Mouse (Mus musculus): Measurements from ENCODE around the gene Il4ra. TPM values are rescaled to one million over a fixed set of nuclear protein-coding genes. Genes with fewer than 3 reads are reported as not detected.

Gene Il4ra
- total RNA-seq, 2 experiments from 2014 or later, result 13.3 to 18.6 TPM

DNA sequence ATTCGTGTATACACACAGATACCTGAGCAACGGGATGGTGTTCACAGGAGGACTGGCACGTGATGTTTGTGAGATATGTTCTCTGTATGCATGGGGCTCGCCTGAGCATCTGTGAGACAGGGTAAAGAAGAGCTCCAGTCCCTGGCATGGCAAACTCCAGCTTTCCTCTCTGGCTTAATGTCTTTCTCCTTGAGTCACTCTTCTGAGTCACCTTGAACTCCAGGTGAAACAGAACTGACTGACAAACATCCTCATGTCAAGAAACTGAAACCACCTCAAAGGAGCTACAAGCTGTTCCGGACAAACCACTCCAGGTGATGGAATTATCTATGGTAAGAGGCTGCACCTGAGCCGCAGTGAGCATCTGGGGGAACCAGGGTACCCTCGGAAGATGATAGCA lies 38.0 kb downstream of the Il4ra start:
- intact Hi-C loops (cut with DNase I), result no loop called here
- no peak for DNase-seq (ENCODE audit: low spot score)

DNA sequence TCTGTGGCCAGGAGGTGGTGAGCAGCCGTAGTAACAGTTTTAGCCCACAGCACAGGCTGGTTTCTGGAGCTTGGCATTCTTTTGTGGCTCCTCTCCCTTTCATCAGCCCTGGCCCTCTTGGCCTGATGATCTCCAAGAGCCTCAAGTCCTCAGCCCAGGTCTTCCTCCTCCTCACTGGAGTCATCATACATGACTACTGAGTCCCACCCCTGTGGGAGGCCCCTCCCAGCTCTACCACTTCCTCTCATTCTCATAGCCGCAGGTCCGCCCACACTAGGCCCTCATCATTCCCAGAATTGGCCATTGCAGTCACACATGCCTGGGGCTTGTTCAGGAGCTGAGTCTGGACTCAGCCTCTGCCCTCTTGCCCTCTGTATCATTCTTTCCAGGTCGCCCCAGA lies 41.9 kb downstream of the Il4ra start:
- DNase-seq (ENCODE audit: low spot score), result no peak
- intact Hi-C loops (cut with DNase I), result no loop called here

DNA sequence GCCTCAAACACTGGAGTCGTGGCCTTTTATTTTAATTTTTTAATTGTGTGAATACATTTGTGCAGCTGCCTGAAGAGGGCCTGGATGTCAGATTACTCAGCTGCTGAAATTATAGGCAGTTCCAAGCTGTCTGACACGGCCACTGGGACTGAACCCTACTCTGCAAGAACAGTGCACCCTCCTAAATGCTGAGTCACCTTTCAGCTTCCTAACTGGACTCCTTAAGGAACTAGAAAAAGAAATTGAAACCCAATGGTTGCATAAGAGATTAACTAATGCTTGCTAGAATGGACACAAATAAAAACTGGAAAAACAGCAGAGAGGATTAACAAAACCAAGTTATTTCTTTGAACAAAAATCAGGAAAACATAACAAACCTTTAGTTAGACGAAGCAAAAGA lies 44.5 kb downstream of the Il4ra start:
- intact Hi-C loops (cut with DNase I), result no loop called here
- DNase-seq (ENCODE audit: low spot score), result no peak

DNA sequence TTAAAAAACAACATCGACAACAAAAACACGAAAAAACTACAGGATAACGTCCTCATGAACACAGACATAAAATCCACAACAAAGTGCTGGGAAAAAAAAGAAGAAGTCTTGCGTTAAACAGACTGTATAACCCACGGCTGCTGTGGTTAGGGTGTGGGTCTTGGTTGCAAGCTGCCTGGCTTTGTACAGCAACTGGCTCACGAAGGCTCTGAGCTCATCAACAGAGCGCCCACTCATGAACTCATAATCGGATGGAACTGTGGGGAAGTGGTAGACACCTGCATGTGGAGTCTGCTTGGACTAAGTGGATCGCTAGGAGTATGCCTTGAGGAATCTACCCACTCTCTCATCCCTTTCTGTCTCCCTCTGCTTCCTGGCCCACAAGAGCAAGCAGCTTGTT lies 45.2 kb downstream of the Il4ra start:
- intact Hi-C loops (cut with DNase I), result no loop called here
- no peak for DNase-seq (ENCODE audit: low spot score)

DNA sequence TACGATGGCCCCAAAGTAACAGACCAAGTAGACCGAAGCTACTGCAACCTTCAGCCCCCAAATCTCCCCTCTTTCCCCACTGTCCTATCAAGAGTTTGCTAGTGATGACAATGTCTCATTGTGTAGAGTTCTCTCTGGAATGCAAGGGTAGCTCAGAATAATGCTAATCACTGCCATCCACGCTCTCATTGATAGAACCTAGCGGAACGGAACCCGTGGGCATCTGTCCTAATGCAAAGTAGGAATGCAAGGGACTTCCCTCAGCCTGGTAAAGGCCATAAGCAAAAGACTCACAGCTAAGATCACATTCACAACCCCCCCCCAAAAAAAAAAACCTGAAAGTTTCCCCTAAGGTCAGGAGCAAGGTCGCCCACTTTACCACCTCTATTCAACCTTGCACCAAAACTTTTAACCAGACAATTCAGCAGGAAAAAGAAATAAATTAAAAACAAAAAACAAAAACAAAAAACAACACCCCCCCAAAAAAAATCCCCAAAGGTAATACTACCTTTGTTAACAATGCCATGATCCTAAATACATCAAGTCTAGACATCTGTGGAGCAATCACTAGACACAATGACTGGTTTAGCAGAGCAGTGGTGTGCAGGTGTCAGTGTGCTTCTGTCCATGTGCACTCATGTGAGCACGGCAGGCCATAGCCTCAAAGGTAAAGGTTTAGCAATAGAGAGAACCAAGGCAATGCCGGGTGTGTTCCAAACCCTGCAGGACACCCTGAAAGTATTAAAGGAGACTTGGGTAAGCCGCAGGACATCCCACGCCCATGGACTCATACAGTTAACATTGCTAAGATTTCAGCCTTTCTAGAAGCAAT lies 45.8 kb downstream of the Il4ra start:
- DNase-seq (ENCODE audit: low spot score), result no peak
- intact Hi-C loops (cut with DNase I), result no loop called here

DNA sequence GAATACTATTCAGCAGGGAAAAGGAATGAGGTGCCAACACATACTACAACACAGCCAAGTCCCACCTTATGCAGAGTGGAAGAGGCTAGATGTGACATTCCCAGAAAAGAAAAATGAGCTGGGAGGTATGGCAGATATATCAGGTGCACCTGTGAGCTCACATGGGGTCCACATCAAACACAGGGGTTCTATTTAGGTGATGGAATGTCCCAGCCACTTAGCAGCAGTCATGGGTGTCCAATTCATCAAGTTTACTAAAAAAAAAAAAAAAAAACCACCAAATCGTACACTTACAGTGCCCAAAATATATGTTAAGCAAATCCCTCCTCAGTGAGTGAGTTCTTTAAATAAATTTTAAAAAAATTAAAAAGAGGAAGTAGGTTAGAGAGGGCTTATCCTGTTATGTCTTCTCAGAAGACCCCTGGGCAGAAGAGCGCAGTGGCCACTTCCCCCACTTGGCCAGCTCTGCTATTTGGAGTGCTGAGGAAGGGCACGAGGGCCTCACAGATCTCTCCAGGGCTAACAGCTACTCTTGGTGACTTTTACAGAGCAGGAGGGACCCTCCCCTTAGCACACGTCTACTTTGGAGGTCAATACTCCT lies 47.6 kb downstream of the Il4ra start:
- intact Hi-C loops (cut with DNase I), result no loop called here
- no peak for DNase-seq (ENCODE audit: low spot score)

DNA sequence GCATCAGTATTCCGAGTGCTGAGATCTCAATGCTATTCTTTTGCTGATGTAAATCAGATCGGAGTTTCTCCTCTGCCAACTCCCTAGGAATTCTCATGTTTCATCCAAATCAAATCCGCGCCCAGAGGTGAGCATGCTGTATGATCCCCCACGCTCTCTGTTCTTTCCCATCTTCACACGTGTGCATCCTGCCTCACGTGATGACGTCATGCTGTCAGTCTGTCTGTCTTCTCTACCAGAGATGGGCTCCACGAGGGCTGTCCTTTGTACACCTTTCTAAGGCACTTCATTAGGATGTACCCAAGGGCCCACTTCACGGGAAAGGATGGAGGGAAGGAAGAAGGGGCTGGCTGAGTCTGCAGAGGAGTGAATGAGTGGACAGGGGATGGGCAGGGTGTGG lies 48.2 kb downstream of the Il4ra start:
- no peak for DNase-seq (ENCODE audit: low spot score)
- intact Hi-C loops (cut with DNase I), result no loop called here

DNA sequence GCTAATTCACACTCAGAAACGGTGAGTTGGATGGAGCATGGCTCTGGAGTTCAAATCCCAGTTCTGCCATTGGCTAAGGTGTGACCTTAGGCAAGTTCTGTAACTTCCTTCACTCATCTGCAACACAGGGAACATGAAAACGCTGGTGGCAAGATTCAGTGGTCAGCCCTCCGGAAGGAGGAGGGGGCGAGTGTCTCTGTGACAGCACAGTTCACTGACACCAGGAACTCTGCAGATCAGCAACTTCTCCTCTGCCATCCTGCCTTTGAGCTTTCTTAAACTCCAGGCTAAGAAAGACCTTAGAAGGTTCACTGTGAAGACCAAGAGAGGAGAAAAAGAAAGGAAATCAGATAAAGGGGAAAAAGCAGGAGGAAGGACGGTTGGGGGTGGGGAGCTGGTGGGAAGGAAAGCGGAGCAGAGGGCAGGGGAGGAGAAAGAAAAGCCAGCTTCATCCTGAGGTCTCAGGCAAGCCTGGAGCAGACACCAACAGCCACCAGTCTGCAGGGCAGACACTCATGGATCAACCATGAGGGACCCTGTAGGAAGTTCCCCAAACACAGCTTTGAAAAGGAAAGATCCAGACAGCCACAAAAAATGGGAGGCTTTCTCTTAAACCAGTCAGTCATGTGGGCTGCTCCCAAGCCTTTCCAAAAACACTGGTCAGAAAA lies 48.8 kb downstream of the Il4ra start:
- no peak for DNase-seq (ENCODE audit: low spot score)
- intact Hi-C loops (cut with DNase I), result no loop called here

DNA sequence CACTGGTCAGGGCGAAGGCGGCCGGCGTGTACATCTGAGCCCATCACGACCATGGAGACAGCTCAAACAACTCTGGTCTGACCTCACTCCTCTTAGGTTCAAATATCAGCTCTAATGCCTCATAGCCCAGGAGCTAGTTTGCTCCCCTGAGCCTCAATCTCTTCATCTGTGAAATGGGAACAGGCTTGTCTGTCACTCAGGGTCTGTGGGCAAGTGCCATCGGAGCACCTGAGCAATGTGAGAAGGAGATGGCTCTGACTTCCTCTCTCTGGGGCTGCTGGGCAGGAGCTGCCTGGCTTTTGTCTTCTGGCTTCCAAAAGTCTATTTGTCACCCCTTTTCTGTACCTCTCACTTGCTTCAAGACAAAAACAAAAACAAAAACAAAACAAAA lies 49.4 kb downstream of the Il4ra start:
- no peak for DNase-seq (ENCODE audit: low spot score)
- intact Hi-C loops (cut with DNase I), result no loop called here

DNA sequence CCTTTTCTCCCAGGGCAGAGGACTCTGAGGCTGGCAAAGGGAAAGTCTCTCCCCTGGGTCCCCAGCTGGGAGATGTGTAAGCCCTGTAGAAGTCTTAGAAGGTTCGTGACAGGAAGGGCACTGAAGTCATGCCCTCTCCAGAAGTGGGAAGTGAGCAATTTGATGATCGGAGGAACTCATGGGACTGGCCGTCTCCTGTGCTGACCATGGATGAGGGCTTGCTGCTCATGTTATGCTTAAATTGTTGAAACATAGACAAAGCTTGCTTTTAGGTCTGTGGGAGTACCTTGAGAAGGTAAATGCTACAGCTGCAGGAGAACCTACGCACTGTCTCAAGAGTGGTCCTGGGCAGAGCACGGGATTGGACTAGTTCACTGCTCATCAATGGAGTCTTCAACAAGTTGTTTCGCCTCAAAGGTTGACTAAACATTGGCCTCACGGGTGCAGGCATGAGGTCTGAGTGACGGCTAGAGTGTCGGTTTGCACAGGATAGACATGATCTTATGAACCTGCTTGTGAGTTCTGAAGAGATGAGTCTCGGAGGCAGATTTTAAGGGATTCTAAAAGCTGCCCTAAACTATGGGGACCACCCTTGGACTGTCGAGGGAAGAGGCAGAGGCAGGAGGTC lies 50.0 kb downstream of the Il4ra start:
- DNase-seq (ENCODE audit: low spot score), result no peak
- intact Hi-C loops (cut with DNase I), result no loop called here

DNA sequence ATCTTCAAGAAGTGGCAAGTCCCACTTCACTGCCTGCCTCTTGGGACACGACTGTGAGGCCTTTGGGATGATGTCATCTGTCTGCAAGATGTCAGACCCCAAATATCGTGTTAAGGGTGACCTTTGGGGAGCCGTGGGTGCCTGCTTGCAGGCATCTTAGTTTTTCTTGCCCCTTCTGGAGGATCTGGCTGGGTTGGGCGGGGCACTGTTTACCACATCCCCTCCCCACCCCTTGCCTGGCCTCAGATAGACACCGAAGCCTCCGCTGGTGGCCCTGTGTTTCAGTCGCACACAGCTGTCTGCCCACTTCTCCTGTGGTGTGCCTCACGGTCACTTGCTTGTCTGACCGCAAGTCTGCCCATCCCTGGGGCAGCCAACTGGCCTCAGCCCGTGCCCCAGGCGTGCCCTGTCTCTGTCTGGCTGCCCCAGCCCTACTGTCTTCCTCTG lies 51.3 kb downstream of the Il4ra start, which contains the start of gene Il21r:
TSS of gene Il21r (plus strand) at position 245 of the 447 bp plus-strand sequence.
- DNase-seq (ENCODE audit: low spot score), result peak; percentile 14
- intact Hi-C loops (cut with DNase I), result no loop called here

DNA sequence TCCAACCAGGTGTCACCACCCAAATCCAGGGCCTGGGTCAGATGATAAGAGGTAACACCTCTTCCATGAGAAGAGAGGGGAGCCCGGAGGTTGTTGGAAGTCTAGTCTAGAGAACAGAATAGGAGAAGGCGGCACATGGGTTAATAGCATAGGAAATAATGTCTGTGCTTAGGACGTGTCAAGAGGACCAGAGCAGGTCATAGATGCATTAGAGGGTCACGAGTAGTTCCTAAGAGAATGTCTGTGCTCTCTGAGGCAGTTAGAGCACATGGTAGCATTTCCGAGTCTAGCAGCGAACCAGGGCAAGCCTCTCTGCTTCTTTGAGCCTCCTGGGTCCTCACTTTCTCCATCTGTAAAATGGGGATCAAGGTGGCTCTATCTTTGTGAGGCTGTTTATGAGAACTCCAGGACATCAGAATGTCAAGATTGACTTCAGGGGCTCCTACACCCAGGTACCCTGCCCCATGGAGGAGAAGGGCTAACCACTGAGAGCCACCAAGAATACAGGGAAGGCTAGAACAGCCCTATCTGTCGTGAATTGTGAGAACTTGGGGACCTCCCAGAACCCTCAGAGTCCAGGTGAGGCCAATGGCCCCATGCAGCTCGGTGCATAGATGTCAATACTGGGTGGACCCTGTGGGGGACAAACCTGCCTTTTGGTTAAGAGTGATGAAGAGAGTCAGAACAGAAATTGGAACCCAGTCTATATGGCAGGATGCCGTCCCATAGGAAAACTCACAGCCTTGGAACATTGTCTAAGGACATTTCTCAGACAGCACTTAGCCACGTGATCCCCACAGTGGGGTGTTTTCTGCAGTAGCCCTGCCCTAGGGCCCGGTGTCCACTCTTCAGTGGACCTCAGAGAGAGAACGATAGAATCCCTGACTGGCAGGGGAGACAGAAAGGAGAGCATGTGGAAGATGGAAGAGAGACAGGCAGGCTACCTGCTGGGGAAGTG lies 52.7 kb downstream of the Il4ra start:
- intact Hi-C loops (cut with DNase I), result no loop called here
- no peak for DNase-seq (ENCODE audit: low spot score)

DNA sequence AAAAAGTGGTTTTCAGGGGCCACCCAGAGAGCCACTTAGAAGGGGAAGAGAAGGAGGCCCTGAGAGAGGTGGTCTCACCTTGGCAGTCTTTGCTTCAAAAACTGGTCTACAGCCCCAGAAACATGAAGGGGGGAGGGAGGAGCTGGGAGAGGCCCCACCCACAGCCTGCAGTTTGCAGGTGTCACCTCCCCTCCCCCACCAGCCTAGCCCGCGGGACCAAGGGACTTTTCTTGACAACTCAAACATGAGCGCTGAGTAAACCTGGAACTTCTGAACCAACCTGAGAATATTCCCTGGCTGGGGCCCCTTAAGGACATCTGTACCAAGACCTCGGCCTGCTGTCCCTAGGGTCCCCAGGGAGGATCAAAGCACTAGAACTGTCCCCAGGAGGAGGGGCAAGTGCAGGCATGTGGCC lies 53.8 kb downstream of the Il4ra start:
- no peak for DNase-seq (ENCODE audit: low spot score)
- intact Hi-C loops (cut with DNase I), result no loop called here

DNA sequence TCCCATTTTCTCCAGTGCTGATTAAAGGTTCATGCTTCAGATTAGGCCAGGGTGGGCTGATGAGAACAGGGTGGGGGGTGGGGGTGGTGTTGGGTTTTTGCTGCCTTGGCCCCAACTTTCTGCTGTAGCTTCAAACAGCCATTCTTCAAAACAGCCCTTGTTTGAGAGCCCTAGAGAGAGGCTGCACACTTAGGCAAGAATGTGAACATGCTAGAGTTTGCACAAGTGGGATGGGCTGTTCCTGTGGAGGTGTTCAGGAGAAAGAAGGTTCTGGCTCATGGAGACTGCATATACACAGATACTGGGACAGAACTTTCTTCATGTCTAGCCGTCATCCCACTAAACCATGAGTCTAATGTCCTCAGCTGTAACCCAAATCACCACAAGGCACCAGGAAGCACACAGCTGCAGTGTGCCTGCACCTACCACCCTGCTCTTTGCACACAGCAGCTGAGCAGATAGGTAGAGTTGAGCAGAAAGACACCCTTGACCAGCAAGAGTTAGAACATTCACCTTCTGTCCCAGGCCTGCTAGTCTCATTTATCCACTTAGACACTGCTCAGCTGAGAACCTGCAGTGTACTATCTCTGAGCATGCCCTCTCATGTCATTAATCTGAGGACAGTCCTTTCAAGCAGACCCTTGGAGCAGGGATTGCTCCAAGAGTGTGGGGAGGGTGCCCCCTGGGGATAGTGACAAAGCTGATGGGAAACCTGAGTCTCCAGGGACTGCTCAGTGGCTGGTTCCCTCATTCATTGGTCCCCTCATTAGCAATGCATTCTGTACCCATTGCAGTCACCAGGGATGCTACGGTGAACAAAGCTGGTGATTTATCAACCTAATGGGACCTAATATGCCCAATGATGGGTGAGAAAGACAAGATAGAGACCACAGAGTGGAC lies 54.6 kb downstream of the Il4ra start:
- no peak for DNase-seq (ENCODE audit: low spot score)
- intact Hi-C loops (cut with DNase I), result no loop called here

DNA sequence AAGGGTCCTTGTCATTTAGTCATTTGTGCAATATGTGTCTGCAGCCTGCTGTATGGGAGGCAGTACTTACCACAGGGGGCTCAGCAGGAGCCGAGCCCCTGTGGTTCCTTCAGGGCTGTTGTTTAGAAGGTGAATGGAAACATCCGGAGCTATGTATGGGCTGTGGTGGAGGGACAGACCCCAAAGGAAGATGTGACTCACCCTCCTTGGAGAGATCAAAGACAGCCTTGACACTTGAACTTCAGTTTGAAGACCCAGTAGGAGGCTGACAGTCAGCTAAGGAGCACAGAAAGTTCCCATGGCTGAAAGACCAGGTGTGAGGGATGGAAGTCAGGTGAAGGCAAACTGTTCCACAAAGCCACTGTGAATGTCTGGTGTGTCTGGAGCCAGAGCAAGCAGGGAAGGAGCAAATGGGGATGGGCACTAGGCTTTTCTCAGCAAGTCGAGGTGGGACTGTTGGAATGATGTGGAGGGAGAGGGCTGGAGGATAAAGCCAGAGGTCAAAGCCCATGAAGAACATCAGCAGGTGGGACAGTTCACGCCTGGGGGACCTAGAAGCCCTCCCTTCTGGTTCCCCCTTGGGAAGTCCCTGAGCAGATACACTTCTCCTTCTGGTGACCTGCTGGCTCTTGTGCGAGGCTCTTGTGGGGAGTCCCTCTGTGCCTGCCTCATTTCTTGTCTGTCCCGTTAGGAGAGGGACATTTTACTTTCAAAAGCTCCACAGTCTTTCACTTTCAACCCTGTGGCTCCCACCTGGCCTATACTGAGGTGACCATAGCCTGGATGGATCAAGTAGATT lies 55.7 kb downstream of the Il4ra start:
- intact Hi-C loops (cut with DNase I), result no loop called here
- no peak for DNase-seq (ENCODE audit: low spot score)

DNA sequence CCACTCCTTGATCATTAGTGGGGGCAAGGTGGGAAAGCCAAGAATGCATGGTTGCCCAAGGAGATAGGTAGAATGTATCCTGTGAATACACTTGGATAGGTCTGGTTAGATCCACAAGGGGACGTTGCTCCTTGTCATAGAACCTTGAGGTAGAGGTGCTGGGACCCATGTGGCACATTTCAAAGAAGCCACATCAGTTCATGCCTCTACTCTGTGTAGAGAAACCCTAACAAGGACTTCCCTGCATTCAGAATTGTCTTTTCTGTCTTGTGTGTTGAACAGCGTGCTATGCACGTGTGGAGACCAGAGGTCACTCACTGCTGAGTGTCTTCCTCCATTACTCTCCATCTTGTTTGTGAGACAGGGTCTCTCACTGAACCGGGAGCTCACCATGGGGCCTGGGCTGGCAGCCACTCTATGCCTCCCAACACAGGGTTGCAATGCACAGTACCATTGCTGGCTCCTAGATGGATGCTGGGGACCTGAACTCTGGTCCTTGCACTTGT lies 56.3 kb downstream of the Il4ra start:
- intact Hi-C loops (cut with DNase I), result no loop called here
- no peak for DNase-seq (ENCODE audit: low spot score)

DNA sequence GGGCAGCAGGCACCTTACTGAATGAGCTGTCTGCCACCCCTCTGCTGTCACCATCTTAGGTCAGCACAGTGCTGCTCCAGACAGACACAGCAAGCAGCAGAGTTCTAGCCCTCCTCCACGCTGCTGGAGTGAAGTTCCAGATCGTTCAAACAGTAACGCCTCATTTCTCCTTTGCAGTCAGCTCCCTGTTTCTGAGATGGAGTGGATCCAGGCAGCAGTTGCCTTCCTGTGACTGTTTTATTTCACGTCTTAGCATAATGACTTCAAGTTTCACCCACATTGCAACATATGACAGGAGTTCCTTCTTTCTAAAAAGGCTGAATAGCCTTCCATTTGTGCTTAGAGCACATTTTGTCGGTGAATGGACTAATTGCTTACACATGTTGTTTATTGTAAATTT lies 61.7 kb downstream of the Il4ra start:
- no peak for DNase-seq (ENCODE audit: low spot score)
- intact Hi-C loops (cut with DNase I), result no loop called here

DNA sequence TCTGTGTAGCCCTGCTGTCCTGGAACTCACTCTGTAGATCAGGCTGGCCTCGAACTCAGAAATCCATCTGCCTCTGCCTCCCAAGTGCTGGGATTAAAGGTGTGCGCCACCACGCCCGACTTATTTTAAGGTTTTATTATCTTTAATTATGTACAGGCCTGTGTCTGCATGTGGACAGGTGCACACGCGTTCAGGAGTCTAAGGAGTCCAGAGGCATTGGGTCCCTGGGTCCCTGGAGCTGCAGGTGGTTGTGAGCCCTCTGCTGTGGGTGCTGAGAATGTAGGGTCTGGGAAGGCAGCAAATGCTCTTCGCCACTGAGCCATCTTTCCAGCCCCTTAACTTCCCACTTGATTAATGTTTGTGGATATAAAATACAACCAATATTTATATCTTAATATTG lies 63.5 kb downstream of the Il4ra start:
- no peak for DNase-seq (ENCODE audit: low spot score)
- intact Hi-C loops (cut with DNase I), result no loop called here
